Mouse (Mus musculus) erythroblast, embryonic 14.5 days (primary cell): Measurements from ENCODE around the gene Pgbd1.

Experiments
- GATA1 ChIP-seq: IDR thresholded peaks from 2 replicates; pipeline ENCODE4 v1.6.1; 2012; ENCODE audit warnings: low read length, inconsistent platforms, mixed read lengths
- TAL1 ChIP-seq: IDR thresholded peaks from 3 replicates; pipeline ENCODE4 v1.6.1; 2012; ENCODE audit warnings: low read length, inconsistent platforms, mixed read lengths

GRCm38 (mm10) chr13:21408805-21409459 is 31.9 kb downstream of the Pgbd1 start:
- TF ChIP-seq GATA1 (no peak), TAL1 (no peak)
